Mouse (Mus musculus) thymus, adult 2 months (tissue): Measurements from ENCODE around the gene Hapln4. TPM values are rescaled to one million over a fixed set of nuclear protein-coding genes. Genes with fewer than 3 reads are reported as not detected.

Experiments
- DNase-seq: peaks from one replicate; pipeline ENCODE4 v3.0.0; 2021
- H3K27ac ChIP-seq: fragments of 200-500 bp; 2 replicates; pipeline ENCODE4 v1.5.1; 2012; ENCODE audit warnings: low read length, control low read depth; ENCODE audit not compliant: control insufficient read depth, insufficient read depth
- H3K27me3 ChIP-seq: fragments of 200-500 bp; 2 replicates; pipeline ENCODE4 v1.6.1; 2012; ENCODE audit warnings: mild to moderate bottlenecking, low read length, moderate library complexity, mixed read lengths; ENCODE audit not compliant: control insufficient read depth, insufficient read depth
- H3K36me3 ChIP-seq: fragments of 200-500 bp; 2 replicates; pipeline ENCODE4 v1.6.1; 2012; ENCODE audit warnings: mild to moderate bottlenecking, low read length, moderate library complexity; ENCODE audit not compliant: control insufficient read depth, insufficient read depth
- H3K4me1 ChIP-seq: fragments of 200-500 bp; replicated peaks from 2 replicates; pipeline ENCODE4 v1.6.1; 2012; ENCODE audit warnings: low read length; ENCODE audit not compliant: control insufficient read depth, insufficient read depth
- H3K4me3 ChIP-seq: fragments of 200-500 bp; 2 replicates; pipeline ENCODE4 v1.5.1; 2012; ENCODE audit warnings: mild to moderate bottlenecking, low read length, control low read depth, moderate library complexity; ENCODE audit not compliant: control insufficient read depth, insufficient read depth
- CTCF ChIP-seq: fragments of 200-500 bp; IDR thresholded peaks from 2 replicates; pipeline ENCODE4 v1.5.1; 2012; ENCODE audit warnings: mild to moderate bottlenecking, control low read depth, low read length, moderate library complexity, borderline replicate concordance; ENCODE audit not compliant: control insufficient read depth, poor library complexity, insufficient read depth; ENCODE audit errors: extremely low read depth
- POLR2A ChIP-seq: fragments of 200-500 bp; IDR thresholded peaks from 2 replicates; pipeline ENCODE4 v1.6.1; 2012; ENCODE audit warnings: mild to moderate bottlenecking, low read length, control low read depth, moderate library complexity; ENCODE audit not compliant: control insufficient read depth, poor library complexity, insufficient read depth; ENCODE audit errors: extremely low read depth
- WGBS: fragments of 180-500 bp; shearing (Covaris S2); methylation state at CpG from one replicate; pipeline ENCODE4 v1.1.7; 2018; 5-methylcytosine and 5-hydroxymethylcytosine counted together
- polyA plus RNA-seq: library from polyadenylated mRNA; depleted of rRNA; stranded (reverse); fragments of >200 nt; gene quantifications from 2 replicates; pipeline ENCODE4 v1.2.3, GENCODE M21; 2012

Gene Hapln4
- polyA plus RNA-seq, 1 experiment, result 0.11 TPM

DNA sequence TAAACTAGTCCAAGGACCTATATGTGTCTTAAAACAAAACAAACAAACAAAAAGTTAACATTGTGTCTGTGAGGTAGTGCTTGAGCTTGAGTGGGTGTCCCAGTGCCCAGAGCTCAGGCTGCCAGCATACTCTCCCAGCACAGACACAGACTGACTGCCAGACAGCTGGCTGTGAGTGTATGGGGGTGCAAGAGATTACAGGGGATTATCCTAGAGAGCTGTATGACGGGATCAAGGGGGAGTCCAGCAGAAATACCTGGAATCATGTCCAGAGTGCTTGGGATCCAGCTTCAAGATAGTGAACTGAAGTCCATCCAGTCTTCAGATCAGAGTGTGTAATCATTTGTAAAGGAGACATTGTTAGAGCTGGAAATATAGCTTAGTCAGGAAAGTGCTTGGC lies 25.5 kb upstream of the Hapln4 start:
- Histone ChIP-seq H3K36me3 (peaks cover 78% of the 10 kb centered on the region), H3K4me3 (no peak overlapping the region), H3K27ac (no peak overlapping the region), H3K27me3 (no peaks in the 10 kb centered on the region), H3K4me1 (no peaks in the 10 kb centered on the region)
- no peak for DNase-seq
- no peak for TF ChIP-seq CTCF
- no peak for TF ChIP-seq POLR2A
- WGBS, result 92% methylated on average over 1 of the region's 1 CpGs

DNA sequence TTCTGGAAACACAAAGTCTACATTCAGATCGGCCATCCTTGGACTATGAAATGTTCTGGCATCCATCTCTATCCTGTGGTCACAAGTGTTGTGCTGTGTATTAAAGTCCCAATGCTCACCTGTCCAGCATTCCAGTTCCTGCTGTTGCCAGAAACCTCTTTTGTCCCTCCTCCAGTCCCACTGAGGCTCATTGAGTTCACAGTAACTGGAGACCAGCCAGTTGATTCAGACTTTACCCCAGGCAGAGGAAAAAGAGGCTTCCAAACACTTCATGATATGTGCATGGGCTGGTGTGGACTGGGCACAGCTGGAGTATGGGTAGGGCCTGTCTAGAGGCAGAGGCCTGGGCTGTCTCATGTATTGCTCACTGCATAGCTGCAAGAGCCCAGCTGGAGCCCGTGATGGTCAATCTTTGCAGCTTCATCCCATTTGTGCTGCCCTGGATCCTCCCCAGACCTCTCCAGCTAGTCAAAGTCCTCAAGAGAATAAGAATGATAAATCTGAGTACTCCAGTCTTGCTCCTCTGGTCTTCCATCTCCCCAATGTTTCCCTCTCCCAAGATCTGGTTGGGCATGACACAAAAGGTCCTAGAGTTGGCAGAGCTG lies 11.3 kb upstream of the Hapln4 start:
- Histone ChIP-seq H3K27me3 (no peaks in the 10 kb centered on the region), H3K4me3 (no peak overlapping the region), H3K4me1 (no peaks in the 10 kb centered on the region; the same call in 1 of the 2 replicates), H3K27ac (no peak overlapping the region), H3K36me3 (peaks cover 7% of the 10 kb centered on the region)
- 98% methylated on average over 2 of the region's 2 CpGs for WGBS
- DNase-seq, result no peak
- TF ChIP-seq CTCF, result no peak
- TF ChIP-seq POLR2A, result no peak

DNA sequence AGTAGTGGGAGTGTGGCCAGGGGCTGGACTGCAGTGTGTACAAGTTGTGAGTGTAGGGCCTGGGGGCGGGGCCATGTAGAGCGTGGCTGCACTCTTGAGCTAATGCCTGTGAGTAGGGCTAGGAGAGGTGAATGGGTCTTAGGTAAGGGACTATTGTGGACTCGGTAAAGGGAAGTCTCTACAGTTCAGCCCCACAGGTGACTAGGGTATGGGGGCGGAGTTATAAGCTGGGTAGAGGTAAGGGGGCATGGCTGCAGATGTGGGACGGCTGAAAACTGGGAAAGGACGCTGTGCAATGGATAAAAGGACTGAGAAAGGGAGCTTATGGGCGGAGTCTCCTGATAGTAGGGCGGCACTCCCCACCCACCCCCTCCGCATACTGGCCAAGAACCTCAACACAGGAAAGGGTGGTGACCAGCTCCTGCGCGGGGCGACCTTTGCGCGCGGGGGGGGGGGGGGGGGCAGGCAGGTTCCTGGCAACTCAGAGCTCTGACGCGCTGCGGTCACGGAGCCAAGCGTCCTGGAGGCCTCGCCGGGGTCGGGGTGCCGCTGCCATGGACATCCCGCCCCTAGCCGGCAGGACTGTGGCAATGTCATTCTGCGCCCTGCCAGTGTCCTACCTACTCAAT lies 10.7 kb upstream of the Hapln4 start, which contains the start of gene Tm6sf2:
Tm6sf2 (plus strand) TSS at position 484 of the 629 bp plus-strand sequence.
- Histone ChIP-seq H3K36me3 (peaks cover 7% of the 10 kb centered on the region), H3K4me1 (no peaks in the 10 kb centered on the region; the same call in 1 of the 2 replicates), H3K4me3 (no peak within 1 kb of the TSS), H3K27ac (no peak within 1 kb of the TSS), H3K27me3 (no peaks in the 10 kb centered on the region)
- WGBS, result 24% methylated on average over 26 of the region's 27 CpGs
- DNase-seq, result no peak
- TF ChIP-seq CTCF (no peak), POLR2A (no peak)

DNA sequence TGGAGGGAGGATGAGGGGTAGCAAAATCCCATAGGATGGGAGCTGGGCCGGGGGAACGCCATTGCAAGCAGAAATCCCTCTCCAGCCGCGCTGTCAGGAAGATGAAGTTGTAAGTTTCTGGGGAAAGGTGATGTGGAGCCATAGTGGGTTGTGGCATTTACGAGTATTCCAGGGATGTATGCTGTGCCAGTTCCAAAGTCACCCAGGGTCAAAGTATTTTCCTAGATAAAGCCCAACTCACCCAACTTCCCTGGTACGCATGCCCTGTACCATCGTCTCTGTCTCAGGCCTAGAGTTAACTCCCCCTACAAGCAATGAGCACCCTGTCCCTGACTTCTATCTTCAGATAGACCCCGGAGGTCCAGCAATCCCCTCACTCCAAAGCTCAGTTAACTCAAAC lies 10.1 kb upstream of the Hapln4 start:
- no peak overlapping the region for H3K27ac ChIP-seq
- WGBS, result 78% methylated on average over 8 of the region's 8 CpGs
- H3K36me3 ChIP-seq, result peaks cover 7% of the 10 kb centered on the region
- no peak for TF ChIP-seq POLR2A
- no peak for TF ChIP-seq CTCF
- H3K4me3 ChIP-seq, result no peak overlapping the region
- H3K27me3 ChIP-seq, result no peaks in the 10 kb centered on the region
- no peaks in the 10 kb centered on the region; the same call in 1 of the 2 replicates for H3K4me1 ChIP-seq
- no peak for DNase-seq

DNA sequence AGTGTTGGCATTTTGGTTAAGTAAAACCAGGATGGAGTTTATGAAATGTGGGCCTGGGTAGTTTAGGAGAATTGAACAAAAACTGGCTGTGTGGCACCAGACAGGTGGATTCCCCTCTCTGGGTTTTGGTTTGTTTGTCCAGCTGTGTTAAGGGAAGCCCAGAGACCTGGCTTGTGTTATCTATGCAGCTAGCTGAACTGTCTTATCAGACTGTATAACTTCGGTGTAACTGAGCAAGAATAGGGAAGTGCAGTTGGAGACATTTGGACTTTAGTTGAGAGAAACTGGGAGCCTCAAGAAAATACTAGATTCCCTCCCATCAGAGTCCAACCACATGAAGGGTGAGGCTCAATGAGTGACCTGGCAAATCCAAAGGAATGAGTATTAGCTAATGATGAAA lies 9.6 kb upstream of the Hapln4 start:
- H3K4me1 ChIP-seq, result no peaks in the 10 kb centered on the region; the same call in 1 of the 2 replicates
- no peak overlapping the region for H3K4me3 ChIP-seq
- TF ChIP-seq POLR2A (no peak), CTCF (no peak)
- peaks cover 7% of the 10 kb centered on the region for H3K36me3 ChIP-seq
- DNase-seq, result no peak
- no peaks in the 10 kb centered on the region for H3K27me3 ChIP-seq
- 17% methylated on average over 1 of the region's 1 CpGs for WGBS
- no peak overlapping the region for H3K27ac ChIP-seq

DNA sequence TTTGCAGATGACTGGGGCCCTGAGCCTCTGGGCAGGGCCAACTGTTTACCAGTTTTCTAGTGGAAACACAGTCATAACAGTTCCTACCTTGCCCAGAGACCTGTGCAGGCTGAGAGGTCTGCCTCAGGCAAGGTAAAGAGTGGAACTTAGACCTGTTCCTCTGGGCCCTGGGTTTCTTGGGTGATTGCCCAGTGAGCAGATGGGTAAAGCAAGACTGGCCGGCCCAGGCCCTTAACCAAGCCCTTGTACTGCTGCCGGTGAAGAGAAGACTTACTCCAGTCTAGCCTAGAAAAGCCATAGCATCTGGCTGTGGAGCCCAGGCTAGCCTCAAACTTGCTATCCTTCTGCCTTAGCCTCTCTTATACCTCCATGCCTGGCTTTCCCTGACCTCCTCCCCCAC lies 1.3 kb upstream of the Hapln4 start:
- 92% methylated on average over 2 of the region's 2 CpGs for WGBS
- H3K27me3 ChIP-seq, result peaks cover 12% of the 10 kb centered on the region; the same call in 1 of the 2 replicates

More for the DNA sequence above, 1.3 kb upstream of the Hapln4 start:
- Histone ChIP-seq H3K4me3 (no peak overlapping the region), H3K36me3 (no peaks in the 10 kb centered on the region), H3K27ac (no peak overlapping the region), H3K4me1 (peaks cover 5% of the 10 kb centered on the region; the same call in 1 of the 2 replicates)
- DNase-seq, result no peak
- no peak for TF ChIP-seq CTCF
- no peak for TF ChIP-seq POLR2A
